Mouse (Mus musculus): ENCODE measurements around the gene Zfp992.
"Not testable (repeated sequence)": the region's sequence is repeated elsewhere in the genome, so short reads cannot be mapped to it uniquely, and the experiment has no call there.

Gene Zfp992

DNA sequence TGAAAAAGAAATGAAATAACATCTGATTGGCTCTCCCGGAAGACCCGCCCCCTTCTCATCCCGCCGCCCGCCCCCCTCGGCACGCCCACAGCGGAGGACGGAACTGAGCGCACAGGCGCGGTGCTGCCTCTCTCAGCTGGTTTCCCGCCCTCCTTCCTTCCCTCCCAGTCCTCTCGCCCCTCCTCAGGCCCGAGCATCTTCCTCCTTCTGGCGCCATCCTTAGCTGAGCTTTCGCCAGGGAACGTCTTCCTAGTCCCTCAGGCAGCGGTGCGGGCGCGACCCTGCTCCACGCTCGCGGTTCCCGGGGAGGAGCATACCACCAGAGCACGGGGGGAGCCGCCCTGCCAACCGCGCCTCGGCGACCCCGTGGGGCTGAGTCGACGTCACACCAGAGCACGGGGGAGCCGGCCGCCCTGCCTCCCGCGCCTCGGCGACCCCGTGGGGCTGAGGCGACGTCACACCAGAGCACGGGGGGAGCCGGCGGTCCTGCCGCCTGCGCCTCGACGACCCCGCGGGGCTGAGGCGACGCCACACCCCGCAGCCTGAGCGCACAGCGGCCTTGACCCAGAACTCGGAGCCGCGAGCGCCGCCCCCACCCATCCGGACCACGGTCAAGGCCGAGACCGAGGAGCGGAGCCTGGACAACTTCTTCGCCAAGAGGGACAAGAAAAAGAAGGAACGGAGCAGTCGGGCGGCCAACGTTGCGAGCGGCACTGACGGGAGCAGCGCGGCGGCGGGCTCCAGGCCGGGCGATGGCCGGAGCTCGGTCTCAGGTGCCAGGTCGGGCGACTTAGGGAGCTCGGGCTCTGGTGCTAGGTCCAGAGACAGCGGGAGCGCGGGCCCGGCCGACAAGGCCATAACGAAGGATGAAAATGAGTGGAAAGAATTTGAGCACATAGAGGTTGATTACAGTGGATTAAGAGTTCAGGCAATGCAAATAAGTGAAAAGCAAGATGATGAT, 26.2 kb downstream of the Zfp992 start:
- in situ Hi-C loops (cut with MboI, MseI) = loop anchor here (25.0 kb wide), 1 partner anchor 413 kb away; no protein-coding TSS in a partner anchor

DNA sequence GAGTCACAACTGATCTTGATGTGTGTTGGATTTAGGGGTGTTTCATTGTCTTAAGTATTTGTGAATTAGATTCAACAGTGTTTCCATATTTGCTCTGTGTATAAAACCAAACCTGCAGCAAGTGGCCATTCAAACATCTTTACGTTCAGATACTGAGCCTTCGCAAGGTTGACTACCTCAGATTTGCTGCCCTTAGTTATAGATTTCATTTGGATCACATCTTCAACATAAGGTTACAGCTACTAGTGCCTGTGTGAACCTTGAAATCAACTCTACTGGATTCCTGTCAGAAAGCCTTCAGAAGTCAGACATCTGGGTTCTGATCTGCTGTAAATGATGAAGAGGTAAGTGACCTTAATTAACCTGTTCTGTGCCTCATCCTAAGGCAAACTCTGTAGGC, 27.4 kb downstream of the Zfp992 start:
- in situ Hi-C loops (cut with MboI, MseI) = loop anchor here (25.0 kb wide), 1 partner anchor 414 kb away; no protein-coding TSS in a partner anchor

DNA sequence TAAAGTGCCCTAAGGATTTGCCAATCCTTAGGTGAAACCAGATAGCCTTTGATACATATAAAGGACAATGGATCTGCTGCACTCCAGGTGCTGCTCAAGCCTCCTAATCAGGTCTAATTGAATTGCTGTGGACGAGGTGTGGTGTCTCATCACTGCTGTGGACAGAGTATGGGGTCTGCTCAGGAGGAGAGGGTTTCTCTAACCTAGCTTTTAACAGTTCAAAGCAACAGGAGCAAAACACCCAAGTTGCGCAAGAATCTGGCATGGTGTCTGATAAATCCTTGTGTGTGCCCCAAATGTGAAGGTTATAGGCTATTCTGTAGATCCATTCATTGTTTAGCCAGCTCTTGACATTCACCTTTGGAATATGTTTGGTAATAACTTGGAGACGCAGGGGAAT, 28.1 kb downstream of the Zfp992 start:
- in situ Hi-C loops (cut with MboI, MseI) = loop anchor here (25.0 kb wide), 1 partner anchor 415 kb away; no protein-coding TSS in a partner anchor

DNA sequence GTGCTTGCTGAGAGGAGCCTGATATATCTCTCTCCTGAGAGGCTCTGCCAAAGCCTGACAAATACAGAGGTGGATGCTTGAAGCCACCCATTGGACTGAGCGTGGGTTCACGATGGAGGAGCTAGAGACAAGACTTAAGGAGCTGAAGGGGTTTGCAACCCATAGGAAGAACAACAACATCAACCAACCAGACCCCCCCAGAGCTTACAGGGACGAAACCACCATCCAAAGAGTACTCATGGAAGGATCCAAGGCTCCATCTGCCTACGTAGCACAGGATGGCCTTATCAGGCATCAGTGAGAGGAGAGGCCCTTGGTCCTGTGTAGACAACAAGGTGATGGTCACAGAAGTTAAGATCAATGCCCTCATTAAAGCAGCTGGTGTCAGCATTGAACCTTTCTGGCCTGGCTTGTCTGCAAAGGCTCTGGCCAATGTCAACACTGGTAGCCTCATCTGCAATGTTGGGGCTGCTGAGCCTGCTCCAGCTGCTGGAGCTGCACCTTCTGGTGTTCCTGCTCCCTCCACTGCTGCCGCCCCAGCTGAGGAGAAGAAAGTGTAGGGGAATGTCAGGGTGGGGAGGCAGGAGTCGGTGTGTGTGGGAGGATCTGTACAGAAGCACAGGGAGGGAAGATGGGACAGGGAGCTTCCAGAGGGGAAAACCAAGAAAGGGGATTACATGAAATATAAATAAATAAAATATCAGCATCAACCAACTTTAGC, 31.7 kb downstream of the Zfp992 start:
- in situ Hi-C loops (cut with MboI, MseI) = loop anchor here (5.0 to 25.0 kb wide), 6 partner anchors 324 to 1252 kb away; no protein-coding TSS in a partner anchor

DNA sequence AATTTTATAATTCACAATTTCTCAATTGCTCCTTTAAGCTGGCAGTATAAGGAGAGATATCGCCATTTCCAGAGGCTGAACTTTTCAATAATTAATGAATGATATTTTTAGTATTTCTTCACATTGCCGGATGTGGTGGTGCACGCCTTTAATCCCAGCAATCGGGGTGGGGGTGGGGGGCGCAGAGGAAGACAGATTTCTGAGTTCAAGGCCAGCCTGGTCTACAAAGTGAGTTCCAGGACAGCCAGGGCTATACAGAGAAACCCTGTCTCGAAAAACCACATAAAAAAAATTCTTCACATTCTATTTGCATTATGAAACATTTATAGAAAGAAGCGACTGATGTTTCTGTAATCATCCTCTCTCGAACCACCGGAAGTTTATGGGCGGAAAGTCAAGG, 33.7 kb downstream of the Zfp992 start:
- in situ Hi-C loops (cut with MboI, MseI) = loop anchor here (5.0 to 25.0 kb wide), 6 partner anchors 322 to 1250 kb away; no protein-coding TSS in a partner anchor

DNA sequence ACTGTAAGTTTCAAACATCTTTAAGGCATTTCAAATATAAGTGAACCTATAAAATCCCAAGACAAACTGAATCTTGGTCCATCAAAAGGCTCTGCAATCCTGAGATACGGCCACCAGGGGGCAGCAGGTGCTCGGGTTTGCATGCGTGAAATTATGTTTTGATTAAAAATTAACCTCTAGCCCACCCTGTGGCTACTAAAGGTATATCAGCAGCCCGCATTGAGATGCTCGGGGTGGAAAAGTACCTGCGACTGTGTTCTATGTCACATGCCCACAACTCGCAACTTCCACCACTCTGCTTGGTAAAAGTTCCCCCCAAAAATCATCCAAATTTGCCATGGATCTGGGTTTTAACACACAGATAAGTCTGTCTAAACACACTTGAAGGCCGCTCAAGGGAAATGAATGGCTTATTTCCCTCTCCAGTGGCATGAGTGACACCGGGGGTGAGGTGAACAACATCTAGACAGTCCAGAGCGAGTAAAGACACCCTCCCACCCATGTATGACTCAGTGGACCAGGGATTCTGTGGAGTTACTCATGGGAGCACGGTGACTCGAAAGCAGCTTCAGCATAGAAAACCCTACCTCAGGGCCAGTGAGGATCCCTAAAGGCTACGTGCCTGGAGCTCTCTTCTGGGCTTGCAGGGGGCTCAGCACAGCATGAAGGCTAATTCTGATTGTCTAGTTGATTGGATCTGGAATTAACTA, 34.9 kb downstream of the Zfp992 start:
- in situ Hi-C loops (cut with MboI, MseI) = loop anchor here (5.0 to 25.0 kb wide), 6 partner anchors 321 to 1249 kb away; no protein-coding TSS in a partner anchor

DNA sequence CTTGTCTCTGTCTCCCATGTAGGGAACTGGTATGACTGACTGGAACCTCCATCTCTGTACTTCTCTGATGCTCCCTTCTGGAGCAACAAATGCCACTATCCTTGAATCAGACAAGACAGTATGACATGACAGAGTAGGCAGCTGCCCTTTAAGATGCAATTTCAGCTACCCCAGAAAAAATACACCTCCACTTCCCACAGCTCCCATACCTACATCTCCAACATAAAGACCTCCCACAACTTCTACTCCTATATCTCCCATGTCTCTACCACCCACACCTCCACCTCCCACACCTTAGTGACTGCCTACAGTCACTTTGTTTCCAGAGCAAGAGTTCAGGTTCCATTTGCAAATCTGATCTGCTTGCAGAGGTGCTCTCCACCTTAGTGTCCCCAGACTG, 35.9 kb downstream of the Zfp992 start:
- in situ Hi-C loops (cut with MboI, MseI) = loop anchor here (5.0 to 25.0 kb wide), 6 partner anchors 320 to 1248 kb away; no protein-coding TSS in a partner anchor

DNA sequence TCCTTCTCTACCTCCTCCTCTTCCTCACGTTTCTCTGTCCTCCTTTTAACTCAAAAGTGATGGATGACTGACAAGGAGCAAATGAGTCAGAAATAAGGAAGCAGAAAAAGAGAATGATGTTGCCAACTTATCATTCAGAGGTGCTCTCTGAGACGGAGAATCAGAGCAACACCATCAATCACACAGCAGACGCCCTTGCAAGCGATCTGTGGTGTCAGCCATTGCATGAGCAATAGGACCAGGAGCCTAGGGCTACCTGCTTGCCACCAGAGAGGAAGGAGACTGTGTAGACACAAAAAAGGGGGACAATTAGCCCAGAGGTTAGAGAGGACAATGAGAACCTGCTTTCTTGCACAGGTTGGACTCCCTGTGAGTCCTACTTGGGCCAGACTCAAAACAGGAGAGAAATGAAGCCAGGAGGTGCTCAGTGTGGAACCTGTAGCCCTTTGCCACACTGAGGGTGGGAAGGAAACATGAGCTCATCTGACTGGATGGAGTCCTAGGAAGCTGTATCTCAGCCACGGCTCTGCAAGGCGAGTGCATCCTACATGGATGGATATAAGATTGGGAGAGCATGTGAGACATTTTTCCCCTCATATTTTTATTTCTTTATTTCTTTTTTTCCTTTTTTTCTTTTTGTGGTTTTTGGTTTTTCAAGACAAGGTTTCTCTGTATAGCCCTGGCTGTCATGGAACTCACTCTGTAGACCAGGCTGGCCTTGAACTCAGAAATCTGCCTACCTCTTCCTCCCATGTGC, 36.5 kb downstream of the Zfp992 start:
- in situ Hi-C loops (cut with MboI, MseI) = loop anchor here (10.0 to 25.0 kb wide), 2 partner anchors 319 to 423 kb away; no protein-coding TSS in a partner anchor

DNA sequence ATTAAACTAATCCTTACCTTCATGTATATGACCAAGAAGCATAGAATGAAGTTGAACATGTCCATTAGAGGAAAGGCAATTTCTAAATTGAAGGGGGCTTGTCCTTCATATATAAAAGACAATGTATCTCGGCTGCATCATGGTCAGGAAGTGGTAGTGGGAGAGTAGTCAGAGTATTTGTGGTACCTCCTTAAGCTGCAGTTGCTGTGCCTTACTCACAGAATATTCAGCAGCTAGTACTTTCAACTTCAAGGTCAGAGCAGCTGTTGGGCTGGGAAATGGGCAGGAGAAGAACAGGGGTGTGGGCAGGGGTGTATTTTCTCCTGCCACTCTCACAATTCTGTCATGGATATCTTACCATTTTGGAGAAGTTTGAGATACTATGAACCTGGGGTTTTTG, 37.9 kb downstream of the Zfp992 start:
- in situ Hi-C loops (cut with MboI, MseI) = loop anchor here (10.0 to 25.0 kb wide), 2 partner anchors 318 to 424 kb away; no protein-coding TSS in a partner anchor

DNA sequence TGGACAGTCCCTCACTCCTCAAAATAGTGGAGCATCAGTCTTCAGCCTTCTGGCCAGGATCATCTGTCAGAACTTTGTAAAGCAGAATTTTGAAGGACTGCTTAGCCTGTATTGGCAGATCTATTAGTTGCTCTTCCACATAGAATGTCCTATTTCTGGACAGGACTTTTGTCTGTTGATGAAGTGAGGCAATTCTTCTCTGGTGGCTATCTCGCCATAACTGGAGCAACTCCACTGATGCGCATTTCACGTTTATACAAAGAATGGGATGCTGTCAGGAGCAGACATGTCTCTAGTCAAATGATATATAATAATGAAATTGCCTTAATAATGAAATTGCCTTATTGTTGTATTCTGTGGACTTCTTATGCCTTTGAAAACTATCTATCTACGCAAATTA, 40.4 kb downstream of the Zfp992 start:
- in situ Hi-C loops (cut with MboI, MseI) = loop anchor here (10.0 to 25.0 kb wide), 2 partner anchors 316 to 427 kb away; no protein-coding TSS in a partner anchor

DNA sequence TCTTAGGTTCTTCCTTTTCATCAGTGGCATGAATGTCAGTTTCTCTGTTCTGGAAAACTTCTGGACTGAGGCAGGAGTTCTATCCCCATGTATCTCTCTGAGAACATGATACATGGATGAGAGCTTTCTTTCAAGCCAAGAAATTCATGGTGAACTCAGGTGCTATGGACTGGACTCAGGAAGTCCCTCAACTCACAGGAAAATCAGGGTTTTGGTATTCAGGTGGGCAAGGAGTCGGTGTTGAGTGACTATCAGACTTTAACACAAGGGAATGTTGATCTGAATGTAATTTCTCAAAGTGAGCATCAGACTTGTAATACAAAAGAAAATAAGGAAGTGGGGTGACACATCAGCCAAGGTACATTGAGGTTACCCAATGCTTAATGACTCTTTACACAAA, 43.2 kb downstream of the Zfp992 start:
- in situ Hi-C loops (cut with MboI, MseI) = loop anchor here (5.0 to 25.0 kb wide), 2 partner anchors 400 to 430 kb away; no protein-coding TSS in a partner anchor

DNA sequence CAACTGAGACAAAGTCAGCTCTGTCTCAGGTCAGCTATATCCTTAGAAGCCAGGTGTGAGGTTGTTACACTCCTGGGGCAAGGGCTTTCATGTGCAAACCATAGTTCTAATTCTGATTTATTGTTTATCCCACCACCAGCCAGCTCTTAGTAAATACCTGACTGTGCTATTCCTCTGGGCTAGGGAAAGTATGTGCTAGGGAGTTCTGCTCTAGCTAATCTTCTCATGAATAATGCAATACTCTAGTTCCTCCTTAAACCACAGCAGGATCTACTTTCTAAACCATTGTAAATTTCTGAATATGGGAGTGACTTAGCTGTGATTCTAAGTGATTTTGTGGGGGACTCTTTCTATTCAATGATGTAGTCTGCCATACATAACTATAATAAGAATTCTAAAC, 43.6 kb downstream of the Zfp992 start:
- in situ Hi-C loops (cut with MboI, MseI) = loop anchor here (5.0 to 25.0 kb wide), 2 partner anchors 400 to 430 kb away; no protein-coding TSS in a partner anchor

DNA sequence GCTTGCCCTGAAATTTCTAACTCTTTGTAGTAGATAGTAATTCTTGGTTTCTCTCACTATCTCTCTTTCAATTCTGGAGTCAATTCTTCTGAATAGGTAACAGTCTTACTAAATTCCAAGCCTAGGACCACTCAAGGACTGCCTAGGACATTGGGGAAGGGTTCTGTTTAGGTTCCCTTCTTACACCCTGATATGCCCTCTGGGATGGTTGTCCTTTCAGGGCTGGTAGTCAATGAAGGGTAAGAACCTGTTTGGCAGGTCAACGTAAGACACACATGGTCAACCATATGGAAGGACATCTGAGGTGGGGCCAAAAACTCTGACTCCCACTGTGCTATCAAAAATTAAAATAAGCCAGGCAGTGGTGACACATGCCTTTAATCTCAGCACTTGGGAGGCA, 44.0 kb downstream of the Zfp992 start:
- in situ Hi-C loops (cut with MboI, MseI) = loop anchor here (5.0 to 25.0 kb wide), 2 partner anchors 399 to 431 kb away; no protein-coding TSS in a partner anchor

DNA sequence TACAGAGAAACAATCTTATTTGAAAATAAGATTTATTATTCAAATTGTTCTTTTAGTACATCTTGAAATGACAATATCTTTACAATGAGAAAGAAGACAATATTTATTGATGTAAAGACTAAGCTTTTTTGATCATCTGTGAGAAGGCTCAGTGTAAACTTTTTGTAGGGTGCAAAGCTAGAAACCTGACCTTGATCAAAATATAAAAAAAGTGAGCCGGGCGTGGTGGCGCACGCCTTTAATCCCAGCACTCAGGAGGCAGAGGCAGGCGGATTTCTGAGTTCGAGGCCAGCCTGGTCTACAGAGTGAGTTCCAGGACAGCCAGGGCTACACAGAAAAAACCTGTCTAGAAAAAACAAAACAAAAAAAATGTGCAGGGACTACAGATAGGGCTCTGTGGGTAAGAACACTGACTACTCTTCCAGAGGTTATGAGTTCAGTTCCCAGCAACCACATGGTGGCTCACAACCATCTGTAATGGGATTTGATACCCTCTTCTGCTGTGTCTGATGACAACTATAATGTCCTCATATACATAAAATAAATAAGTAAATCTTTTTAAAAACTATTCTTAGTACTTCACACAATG, 44.6 kb downstream of the Zfp992 start:
- in situ Hi-C loops (cut with MboI, MseI) = loop anchor here (5.0 to 25.0 kb wide), 2 partner anchors 399 to 431 kb away; no protein-coding TSS in a partner anchor

DNA sequence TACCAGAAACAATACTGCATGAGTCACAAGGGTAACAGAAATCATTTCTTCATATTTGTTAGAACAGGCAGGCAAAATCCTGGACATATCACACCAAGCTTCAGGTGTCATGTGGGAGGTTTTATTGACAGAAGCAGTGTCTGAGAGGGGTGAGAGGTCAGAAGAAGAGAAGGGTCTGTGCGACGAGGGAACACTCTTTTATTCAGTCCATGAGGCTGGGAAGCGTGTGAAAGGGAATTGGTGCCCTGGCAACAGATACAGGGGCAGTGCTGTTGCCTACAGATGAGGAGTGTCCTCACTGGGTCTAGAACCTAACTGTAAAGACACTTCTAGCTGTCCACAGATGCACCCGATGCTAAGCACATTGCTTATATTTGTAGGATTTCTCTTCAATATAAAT, 46.2 kb downstream of the Zfp992 start:
- in situ Hi-C loops (cut with MboI, MseI) = loop anchor here (5.0 to 25.0 kb wide), 4 partner anchors 343 to 522 kb away; no protein-coding TSS in a partner anchor

DNA sequence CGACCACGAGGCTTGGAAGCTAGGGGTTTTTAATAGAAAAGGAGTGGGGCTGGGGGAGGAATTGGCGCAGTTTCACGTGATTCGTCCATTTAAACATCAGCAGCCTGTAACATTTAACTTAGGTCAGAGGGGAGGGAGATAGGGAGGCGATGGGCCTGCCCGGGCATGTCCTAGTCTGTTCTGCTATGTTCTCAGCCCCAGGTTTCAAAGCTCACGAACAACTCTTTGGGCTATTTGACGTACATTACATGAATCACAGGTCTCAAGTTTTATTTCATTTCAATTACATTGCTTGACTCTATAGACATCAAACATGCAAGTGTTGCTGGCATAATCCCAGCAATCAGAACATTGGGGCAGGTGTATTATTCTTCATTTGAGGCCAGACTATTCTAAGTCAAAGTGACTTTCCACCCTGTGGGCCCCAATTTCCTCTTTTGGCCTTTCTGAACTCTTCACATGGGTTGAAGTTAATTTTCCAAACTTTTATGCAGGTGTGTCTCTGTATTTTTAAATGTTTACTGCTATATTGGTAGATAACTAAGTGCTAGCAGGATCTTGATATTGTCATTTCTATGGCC, 49.0 kb downstream of the Zfp992 start:
- in situ Hi-C loops (cut with MboI, MseI) = loop anchor here (5.0 to 25.0 kb wide), 3 partner anchors 345 to 520 kb away; no protein-coding TSS in a partner anchor

DNA sequence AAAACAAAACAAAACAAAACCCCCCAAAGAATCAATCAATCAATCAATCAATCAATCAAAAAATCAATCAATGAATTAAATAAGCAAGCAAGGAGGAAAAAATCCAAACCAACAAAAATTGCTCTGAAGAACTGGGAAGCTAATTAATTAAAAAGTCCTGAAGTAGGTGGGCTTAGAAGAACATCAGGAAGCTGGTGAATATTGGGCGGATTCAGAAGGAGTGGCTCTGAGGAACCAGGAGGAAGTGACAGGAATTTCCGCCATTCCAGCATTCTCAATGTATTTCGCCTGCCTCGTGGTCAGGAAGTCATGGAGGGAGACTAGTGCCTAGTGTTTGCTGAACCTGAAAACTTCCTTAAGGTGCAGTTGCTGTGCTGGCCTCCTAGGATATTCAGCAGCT, 52.9 kb downstream of the Zfp992 start, which contains the start of gene Zfp981:
Gene Zfp981, plus strand, starts transcription at position 301 of the 400 bp plus-strand sequence.
- in situ Hi-C loops (cut with MboI, MseI) = not testable (repeated sequence)

DNA sequence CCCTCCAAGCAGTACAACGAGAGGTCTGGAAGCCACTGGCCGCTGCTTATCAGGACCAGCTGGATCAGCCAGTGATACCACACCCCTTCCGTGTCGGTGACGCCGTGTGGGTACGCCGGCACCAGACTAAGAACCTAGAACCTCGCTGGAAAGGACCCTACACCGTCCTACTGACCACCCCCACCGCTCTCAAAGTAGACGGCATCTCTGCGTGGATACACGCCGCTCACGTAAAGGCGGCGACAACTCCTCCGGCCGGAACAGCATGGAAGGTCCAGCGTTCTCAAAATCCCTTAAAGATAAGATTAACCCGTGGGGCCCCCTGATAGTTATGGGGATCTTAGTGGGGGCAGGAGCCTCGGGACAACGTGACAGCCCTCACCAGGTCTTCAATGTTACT, 60.2 kb downstream of the Zfp992 start:
- in situ Hi-C loops (cut with MboI, MseI) = not testable (repeated sequence)

DNA sequence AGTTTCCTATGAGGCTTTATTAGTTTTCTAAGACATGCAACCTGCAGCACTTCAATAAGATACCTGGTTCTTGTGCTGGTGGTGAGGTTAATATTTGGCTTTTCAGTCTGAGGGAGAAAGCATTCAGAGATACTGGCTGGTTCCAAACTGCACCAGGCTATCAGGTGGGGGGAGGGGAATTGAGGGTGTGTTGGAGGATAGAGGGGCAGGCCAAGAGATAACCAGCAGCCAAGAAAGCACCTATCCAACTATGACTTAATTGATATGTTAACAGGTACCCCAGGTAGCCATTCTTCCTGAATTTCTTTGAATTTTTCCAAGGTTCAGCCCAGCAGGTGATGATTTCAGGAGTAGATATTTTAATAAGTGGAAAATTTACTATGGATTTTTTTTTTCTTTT, 63.0 kb downstream of the Zfp992 start:
- in situ Hi-C loops (cut with MboI, MseI) = not testable (repeated sequence)

All from T-helper 1 cell (primary cell).